Mouse (Mus musculus) thymus, postnatal 14 days (tissue): ENCODE results near the gene Zfp580.
"Not testable (repeated sequence)": the region's sequence is repeated elsewhere in the genome, so short reads cannot be mapped to it uniquely, and the experiment has no call there.

Experiments used
- DNase-seq: peaks from one replicate; pipeline ENCODE4 v3.0.0; 2021

Zfp580 gene

GRCm38 (mm10) chr7:5051193-5052192 lies at the start of gene Zfp580:
Zfp580 (plus strand) TSS chr7:5051538.
- peak; percentile 72 for DNase-seq

GRCm38 (mm10) chr7:5002876-5003275 lies 48.5 kb upstream of the Zfp580 start:
- DNase-seq = not testable (repeated sequence)

- DNase-seq = no peak
Measured at GRCm38 (mm10) chr7:5008229-5008628, 43.1 kb upstream of the Zfp580 start.

GRCm38 (mm10) chr7:5012681-5013513 lies 38.4 kb upstream of the Zfp580 start:
- DNase-seq = no peak

GRCm38 (mm10) chr7:5014251-5015117 lies 36.9 kb upstream of the Zfp580 start, which contains the start of the genes Zfp524 and Fiz1:
Zfp524 (plus strand) TSS chr7:5014415.
Fiz1 (minus strand) TSS chr7:5014697.
- DNase-seq = peak; percentile 98

GRCm38 (mm10) chr7:5015118-5016001 lies 36.0 kb upstream of the Zfp580 start, which contains the start of gene Gm44973:
Gm44973 (plus strand) TSS chr7:5015496.
- DNase-seq = peak; percentile 99

GRCm38 (mm10) chr7:5016057-5016456 lies 35.3 kb upstream of the Zfp580 start:
- no peak for DNase-seq

- DNase-seq = no peak
Measured at GRCm38 (mm10) chr7:5016920-5017319, 34.4 kb upstream of the Zfp580 start.

GRCm38 (mm10) chr7:5017352-5017751 lies 34.0 kb upstream of the Zfp580 start:
- peak; percentile 57 for DNase-seq

- no peak for DNase-seq
Measured at GRCm38 (mm10) chr7:5017931-5018330, 33.4 kb upstream of the Zfp580 start.

GRCm38 (mm10) chr7:5019576-5019975 lies 31.8 kb upstream of the Zfp580 start:
- not testable (repeated sequence) for DNase-seq

GRCm38 (mm10) chr7:5020000-5020681 lies 31.2 kb upstream of the Zfp580 start, which contains the start of the genes Zfp865 and Ccdc106:
Zfp865 (plus strand) TSS chr7:5020376.
Ccdc106 (plus strand) TSS chr7:5020553.
- peak; percentile 100 for DNase-seq

GRCm38 (mm10) chr7:5020685-5021084 lies 30.7 kb upstream of the Zfp580 start:
- no peak for DNase-seq

GRCm38 (mm10) chr7:5021197-5021596 lies 30.1 kb upstream of the Zfp580 start:
- no peak for DNase-seq

- no peak for DNase-seq
Measured at GRCm38 (mm10) chr7:5029543-5029942, 21.8 kb upstream of the Zfp580 start.

- DNase-seq = no peak
Measured at GRCm38 (mm10) chr7:5029946-5030345, 21.4 kb upstream of the Zfp580 start.

GRCm38 (mm10) chr7:5030554-5031275 lies 20.6 kb upstream of the Zfp580 start:
- no peak for DNase-seq

GRCm38 (mm10) chr7:5031496-5031895 lies 19.8 kb upstream of the Zfp580 start:
- DNase-seq = no peak

- no peak for DNase-seq
Measured at GRCm38 (mm10) chr7:5033818-5034217, 17.5 kb upstream of the Zfp580 start, which contains the start of gene 4632433K11Rik. 4632433K11Rik (plus strand) TSS chr7:5034118.

GRCm38 (mm10) chr7:5035628-5036027 lies 15.7 kb upstream of the Zfp580 start:
- DNase-seq = no peak
